Mouse (Mus musculus) brain, embryonic 14.5 days (tissue): Measurements from ENCODE around the gene Mxi1.

ENCODE experiments used
- CTCF ChIP-seq: fragments of 200-500 bp; IDR thresholded peaks from 2 replicates; pipeline ENCODE4 v1.5.1; 2012; ENCODE audit warnings: inconsistent platforms, mild to moderate bottlenecking, moderate library complexity, borderline replicate concordance; ENCODE audit not compliant: insufficient read depth, insufficient read length; ENCODE audit errors: extremely low read depth
- POLR2A ChIP-seq: fragments of 200-500 bp; IDR thresholded peaks from 2 replicates; pipeline ENCODE4 v1.6.1; 2012; ENCODE audit warnings: mild to moderate bottlenecking, inconsistent platforms, borderline replicate concordance; ENCODE audit not compliant: poor library complexity, insufficient read depth, insufficient read length, severe bottlenecking; ENCODE audit errors: extremely low read depth

DNA sequence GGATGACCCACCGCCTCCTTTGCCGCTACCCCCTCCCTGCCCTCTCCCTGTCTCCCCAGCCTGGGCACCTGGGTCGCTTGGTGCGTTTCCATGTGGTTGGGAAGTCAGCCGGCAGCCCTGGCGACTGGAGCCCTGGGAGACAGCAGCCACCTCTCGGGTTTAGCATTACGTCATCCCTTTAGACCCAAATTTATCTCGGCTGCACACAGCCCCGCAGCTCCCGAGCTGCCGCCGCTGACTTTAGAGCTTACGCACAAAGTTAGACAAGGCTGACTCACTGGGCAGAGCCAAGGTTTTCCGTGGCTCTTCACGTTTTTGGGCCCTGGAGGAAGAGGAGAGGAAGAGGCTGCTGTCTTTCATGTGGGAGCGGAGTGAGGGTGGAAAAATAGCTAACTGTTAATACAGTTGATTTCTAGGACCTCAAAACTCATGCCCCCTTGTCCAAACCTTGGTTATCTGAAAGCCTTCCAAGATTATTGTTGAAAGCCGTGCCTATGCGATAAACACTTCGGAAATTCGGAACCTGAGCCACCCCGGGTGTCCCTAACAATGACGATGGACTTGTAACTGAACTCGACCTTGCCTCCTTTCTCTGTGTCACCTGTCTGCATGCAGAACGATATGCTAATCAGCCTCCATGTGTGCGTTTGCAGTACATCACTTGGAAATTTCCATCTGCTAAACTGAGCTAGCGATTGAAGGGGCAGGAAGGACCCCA lies 15.4 kb downstream of the Mxi1 start:
- TF ChIP-seq CTCF, result no peak
- TF ChIP-seq POLR2A, result no peak
